Mouse (Mus musculus): ENCODE data around the gene B3gat3. TPM values are rescaled to one million over a fixed set of nuclear protein-coding genes. Genes with fewer than 3 reads are reported as not detected.

Gene B3gat3
- polyA plus RNA-seq (2014; fragmentation: Illumina TruSeq; extraction: RNeasy Lipid Tissue Mini Kit (QIAGEN cat#74804); ENCODE audit: low read depth, low replicate concordance), result 2.5 TPM

DNA sequence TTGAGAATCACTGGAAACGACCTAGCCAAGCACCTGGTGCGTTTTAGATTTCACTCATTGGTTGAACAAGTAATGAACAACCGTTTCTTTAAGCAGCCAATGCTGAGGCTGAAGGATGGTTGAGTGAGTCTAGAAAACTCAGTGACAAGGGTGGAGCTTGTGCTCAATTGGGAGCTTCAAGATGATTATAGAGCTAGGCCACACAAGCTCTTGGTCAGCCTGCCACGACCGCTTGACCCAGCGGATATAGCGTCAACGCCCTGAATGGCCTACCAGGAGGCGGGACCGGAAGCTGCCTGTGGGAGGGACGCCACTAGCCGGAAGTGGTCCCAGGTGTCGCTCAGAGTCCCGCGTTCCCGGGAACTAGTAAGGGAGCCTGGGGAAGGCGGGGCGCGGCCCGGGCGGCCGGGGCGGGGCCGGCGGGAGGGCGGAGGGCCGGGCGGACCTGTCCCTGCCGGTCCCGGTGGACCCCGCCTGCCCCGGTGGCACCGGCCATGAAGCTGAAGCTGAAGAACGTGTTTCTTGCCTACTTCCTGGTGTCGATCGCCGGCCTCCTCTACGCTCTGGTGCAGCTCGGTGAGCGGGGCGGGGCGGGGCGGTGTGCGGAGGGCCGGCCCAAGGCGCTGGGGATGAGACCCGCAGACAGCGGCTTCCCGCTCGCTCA lies at the start of gene B3gat3:
Gene B3gat3, plus strand, starts transcription at position 302 of the 664 bp plus-strand sequence.

GRCm38 (mm10) chr19:8871267-8872186 lies 48.6 kb upstream of the B3gat3 start, which contains the start of gene Ubxn1:
Gene Ubxn1 (plus strand): TSS chr19:8871496.

DNA sequence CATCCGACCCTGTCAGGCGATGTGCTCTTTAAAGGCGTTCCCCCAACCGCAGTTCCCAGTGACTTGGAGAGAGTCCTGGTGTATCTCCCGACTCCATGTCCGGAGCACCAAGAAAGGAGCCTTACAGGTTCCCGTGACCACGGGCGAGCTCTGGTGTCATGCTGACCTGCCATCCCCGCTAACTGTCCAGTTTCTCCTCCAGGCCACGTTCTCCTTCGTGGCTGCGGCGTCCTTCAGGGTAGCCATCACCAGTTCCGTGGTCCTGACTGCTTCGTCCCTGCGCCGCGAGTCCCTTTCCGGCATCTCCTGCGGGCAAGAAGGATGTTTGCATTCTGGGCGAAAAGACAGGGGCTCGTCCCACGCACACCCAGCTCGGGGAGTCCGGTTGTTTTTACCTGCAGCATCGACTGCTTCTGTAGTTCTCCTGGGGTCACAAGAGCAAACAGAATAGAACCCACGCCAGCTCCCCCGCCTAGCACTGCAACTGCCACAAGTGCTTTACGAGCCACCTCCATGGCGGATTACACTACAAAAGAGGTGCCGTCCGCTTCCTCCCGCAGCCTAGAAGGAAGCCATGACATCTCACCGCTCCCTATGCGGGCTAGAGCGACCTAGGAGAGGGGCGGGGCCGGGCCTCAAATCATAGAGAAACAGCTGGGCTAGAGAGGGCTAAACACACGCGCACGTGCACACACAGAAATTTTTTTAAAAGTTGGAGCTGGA lies 39.7 kb upstream of the B3gat3 start, which contains the start of gene Uqcc3:
Gene Uqcc3, minus strand, starts transcription at position 613 of the 723 bp plus-strand sequence.

DNA sequence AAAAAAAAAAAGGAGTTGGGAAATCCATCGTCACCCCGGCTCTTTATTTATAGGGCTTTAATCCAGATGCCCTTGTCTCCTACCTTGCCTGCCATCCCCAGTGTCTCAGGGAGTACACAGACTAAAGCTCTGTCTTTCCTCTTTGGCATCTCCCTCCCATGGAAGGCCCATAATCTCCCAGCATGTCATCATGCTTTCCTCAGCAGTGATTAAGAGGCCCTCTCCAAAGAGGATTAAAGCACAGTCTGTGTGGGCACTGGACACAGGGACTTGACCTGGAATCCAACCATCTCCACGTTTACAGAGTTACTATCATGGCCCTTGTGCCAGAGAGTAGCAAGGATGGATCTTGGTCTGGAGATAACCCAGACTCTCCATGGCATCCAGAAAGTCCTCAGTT lies 36.6 kb upstream of the B3gat3 start, which contains the start of the genes Lbhd1 and Gm49403:
Gene Lbhd1, plus strand, starts transcription at position 117 of the 400 bp plus-strand sequence.
Gene Gm49403, plus strand, starts transcription at position 315 of the 400 bp plus-strand sequence.

DNA sequence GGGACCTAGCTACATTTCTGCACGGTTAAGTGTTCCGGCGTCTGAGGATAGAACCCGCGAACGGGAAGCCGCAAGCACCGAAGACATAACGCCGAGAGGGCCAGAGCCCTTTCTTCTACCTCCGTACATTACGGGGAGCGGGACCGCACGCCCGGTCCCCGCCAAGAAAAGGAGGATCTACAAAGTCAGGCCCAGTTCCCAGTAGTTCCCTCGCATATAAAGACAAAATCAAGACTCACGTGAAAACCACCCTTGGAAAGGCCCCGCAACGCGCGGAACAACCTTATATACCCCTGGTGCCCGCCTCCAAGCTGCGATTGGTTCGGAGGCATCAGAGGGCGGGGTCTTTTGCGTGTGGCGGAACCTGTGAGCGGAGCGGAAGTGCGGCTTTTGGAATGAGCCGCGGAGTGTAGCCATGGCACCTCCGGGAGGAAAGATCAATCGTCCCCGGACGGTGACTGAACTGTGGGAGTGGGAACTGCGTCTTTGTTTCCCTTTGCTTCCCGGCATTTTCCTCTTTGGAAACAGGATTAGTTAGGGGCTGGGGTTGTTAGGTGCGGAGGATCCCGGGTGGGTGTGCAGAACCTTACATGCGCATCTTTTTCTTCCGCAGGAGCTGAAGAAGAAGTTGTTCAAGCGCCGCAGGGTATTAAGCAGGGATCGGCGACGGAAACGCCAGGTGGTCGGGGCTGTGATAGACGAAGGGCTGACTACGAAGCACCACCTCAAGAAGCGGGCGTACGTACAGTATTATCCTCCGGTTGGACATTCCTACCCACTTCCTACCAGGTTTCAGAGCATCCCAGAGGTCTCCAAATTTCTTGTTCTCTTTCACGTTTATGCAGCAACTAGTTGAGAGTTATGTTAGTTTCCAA lies 31.4 kb upstream of the B3gat3 start, which contains the start of the genes 1810009A15Rik and Gm49416:
Gene 1810009A15Rik, plus strand, starts transcription at position 343 of the 875 bp plus-strand sequence.
Gene Gm49416, plus strand, starts transcription at position 416 of the 875 bp plus-strand sequence.

GRCm38 (mm10) chr19:8892829-8893766 lies 27.1 kb upstream of the B3gat3 start, which contains the start of gene Ints5:
Gene Ints5 (plus strand): TSS chr19:8893005.

DNA sequence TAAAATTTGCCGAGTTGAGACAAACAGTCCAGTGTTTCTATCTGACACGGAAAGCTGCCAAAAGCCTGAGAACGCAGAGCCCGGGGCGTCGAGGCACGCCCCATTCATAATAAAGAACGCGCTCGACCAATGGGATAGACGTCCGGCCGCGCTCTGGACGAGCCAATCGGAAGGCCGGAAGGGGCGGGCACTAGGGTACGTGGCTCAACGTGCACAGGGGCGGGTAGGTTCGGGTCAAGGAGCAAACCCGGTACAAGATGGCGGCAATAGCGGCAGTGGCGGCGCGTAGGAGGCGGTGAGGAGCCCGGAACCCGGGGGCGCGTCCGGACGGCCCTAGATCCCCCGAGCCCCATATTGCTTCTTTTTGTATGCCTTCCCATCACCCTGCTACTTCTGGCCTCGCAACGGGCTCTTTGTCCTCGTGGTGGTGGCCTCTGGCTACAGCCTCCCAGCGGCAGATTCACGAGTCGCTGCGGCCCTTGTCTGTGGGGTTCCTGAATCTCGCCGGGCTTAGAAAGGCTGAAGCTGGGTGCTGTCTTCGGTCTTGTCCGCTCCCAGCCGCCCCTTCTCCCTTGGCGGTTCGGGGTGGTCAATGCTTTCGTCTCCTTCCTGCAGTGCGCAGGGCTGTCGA lies 22.2 kb upstream of the B3gat3 start, which contains the start of gene Ganab:
Gene Ganab, plus strand, starts transcription at position 207 of the 631 bp plus-strand sequence.

GRCm38 (mm10) chr19:8929224-8930088 lies 9.3 kb downstream of the B3gat3 start, which contains the start of the genes Rom1 and Eml3:
Gene Rom1 (minus strand): TSS chr19:8929356.
Gene Eml3 (plus strand): TSS chr19:8929552.

GRCm38 (mm10) chr19:8941515-8942217 lies 21.5 kb downstream of the B3gat3 start, which contains the start of gene Mta2:
Gene Mta2 (plus strand): TSS chr19:8941875.

DNA sequence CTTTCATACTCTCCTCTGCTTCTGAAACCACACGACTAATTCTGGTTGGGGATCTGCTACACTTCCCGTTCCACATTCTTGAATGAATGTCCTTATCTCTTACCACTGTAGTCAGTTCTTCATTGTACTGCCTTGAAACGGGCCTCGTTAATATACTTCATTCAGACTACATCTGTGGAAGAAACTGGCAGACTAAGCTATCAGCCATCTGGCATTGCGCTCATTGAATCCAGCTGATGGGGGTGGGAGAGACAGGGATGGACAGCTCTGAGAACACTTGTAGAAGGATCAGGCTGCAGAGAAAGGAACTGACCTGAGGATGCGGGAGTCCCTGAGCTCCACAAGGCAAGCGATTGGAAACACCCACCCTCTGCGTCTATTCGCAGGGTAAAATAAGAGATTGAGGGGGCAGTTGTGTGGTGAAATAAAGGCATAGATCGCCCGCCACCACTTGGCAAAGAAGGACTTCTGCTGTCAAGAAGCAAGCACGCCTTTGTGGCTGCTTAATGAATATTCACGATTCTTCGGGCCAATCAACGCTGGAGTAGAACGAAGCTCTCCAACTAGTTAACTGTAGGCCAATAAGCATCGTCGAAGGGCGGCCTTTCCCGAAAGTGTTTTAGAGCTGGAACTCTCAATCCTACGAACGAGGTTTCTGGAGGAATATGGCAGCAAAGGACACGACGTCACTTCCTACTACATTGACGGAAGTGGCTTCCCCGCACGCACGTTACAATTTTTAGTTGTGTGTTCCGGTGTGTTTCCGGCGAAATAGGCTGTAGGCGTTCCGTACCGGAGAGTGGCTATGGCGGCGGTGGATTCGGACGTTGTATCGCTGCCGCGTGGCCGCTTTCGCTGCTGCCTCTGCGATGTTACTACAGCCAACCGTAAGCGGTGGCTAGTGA lies 33.2 kb downstream of the B3gat3 start, which contains the start of gene Tut1:
Gene Tut1, plus strand, starts transcription at position 713 of the 905 bp plus-strand sequence.

DNA sequence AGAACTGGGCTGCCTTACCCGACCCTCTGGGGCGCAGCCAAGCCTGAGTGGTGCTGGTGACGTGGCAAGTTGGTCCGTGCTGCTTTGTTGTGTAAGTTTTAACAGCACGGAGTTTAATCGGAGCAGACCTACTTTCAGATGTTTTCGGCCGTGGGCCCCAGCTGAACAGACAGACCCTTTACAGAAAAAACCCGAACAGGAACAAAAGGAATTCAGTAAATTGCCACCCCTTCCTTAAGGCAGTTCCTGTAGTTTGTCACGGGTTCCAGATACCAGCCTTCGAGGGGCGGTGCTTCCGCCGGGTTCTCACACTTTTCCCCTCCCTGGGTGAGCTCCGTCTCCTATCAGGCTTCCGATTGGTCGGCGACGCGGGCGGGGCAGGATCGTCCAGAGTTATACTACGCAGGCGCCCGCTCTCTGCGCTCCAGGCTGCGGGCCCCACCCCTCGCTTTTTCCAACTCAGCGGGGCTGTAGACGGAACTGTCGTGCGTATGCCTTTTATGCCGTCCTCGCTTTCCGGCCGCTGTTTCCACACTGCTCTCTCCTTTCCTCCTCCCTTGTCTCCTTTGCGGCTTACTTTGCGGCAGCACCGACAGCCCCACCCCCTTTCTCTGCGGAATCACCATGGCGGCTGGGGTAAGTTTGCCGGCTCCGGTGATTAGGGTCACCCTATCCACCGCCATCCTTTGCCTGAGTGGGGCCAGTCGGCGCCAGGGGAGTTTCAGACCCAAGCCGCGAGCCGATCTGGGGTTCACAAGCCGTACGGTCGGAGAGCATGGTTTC lies 46.6 kb downstream of the B3gat3 start, which contains the start of gene Eef1g:
Gene Eef1g, plus strand, starts transcription at position 452 of the 783 bp plus-strand sequence.

All from testis, adult 10 weeks (tissue).